Mouse (Mus musculus): ENCODE measurements around the gene Slc30a6.

- TF ChIP-seq GATA1 (IDR thresholded peaks at IDR 0.05; ENCODE audit: borderline replicate concordance, low read length): no peak
- no peak for TF ChIP-seq CTCF (IDR thresholded peaks at IDR 0.05; ENCODE audit: low read depth, low read length)
- no peak for TF ChIP-seq GATA2 (IDR thresholded peaks at IDR 0.05; ENCODE audit: borderline replicate concordance, low read depth, low read length)
- TF ChIP-seq TAL1 (conservative IDR thresholded peaks at IDR 0.05; ENCODE audit: low read depth, low read length): no peak
Measured at GRCm38 (mm10) chr17:74409722-74410121, 14.3 kb downstream of the Slc30a6 start.
